24 mouse cellular contexts compared by ENCODE assay signal in genomic region chr13:6009671-6010070, GRCm38 (mm10).
DNase-seq lines count a peak whose midpoint lies in the region; ATAC-seq and TF ChIP-seq lines count a peak whose summit lies in the region.
"Had no signal": no experiment of that assay in that cellular context is flagged by ENCODE, and none has a peak within 500 bp of the region (broad histone marks: within the 10 kb centered on the region; RNA-seq: fewer than 3 reads in every experiment).

No protein-coding gene starts in this region.

- H3K79me2 ChIP-seq in macrophage (ENCODE audit: inconsistent target), result no peaks in the 10 kb centered on the region

- H3K4me3 ChIP-seq in hindbrain, postnatal 0 days (ENCODE audit: low read length), result no peak overlapping the region
- H3K4me3 ChIP-seq in hindbrain, embryonic 10.5 days, result no peak overlapping the region
- no peak overlapping the region for H3K4me3 ChIP-seq in macrophage (ENCODE audit: inconsistent target)
- H3K4me3 ChIP-seq in forebrain, embryonic 15.5 days, result no peak overlapping the region
- H3K4me3 ChIP-seq: embryonic facial prominence, embryonic 15.5 days; heart, embryonic 13.5 days; hindbrain, embryonic 12.5 days; limb, embryonic 10.5 days; liver, embryonic 15.5 days; lung, embryonic 15.5 days; midbrain, embryonic 12.5 days had no signal

- TF ChIP-seq CTCF in hindbrain, postnatal 0 days (IDR thresholded peaks at IDR 0.05; ENCODE audit: low read depth), result no peak

- H3K4me1 ChIP-seq in hindbrain, postnatal 0 days (ENCODE audit: insufficient read depth, low read length), result no peaks in the 10 kb centered on the region
- no peaks in the 10 kb centered on the region for H3K4me1 ChIP-seq in hindbrain, embryonic 10.5 days (replicated peaks)
- 0 out of 2 replicates have a peak, but pooled peaks cover 4% of the 10 kb centered on the region for H3K4me1 ChIP-seq in forebrain, embryonic 15.5 days
- H3K4me1 ChIP-seq: embryonic facial prominence, embryonic 15.5 days; hindbrain, embryonic 12.5 days; limb, embryonic 10.5 days; liver, embryonic 15.5 days; lung, embryonic 15.5 days; midbrain, embryonic 12.5 days had no signal

- H3K9ac ChIP-seq in hindbrain, postnatal 0 days (replicated peaks; ENCODE audit: low read length), result no peak overlapping the region
- H3K9ac ChIP-seq in forebrain, embryonic 15.5 days (replicated peaks), result no peak overlapping the region
- H3K9ac ChIP-seq: embryonic facial prominence, embryonic 15.5 days; heart, embryonic 13.5 days; hindbrain, embryonic 12.5 days; liver, embryonic 15.5 days; lung, embryonic 15.5 days; midbrain, embryonic 12.5 days had no signal

- WGBS in hindbrain, postnatal 0 days, result 62% methylated on average over 1 of the region's 1 CpGs
- 86% methylated on average over 1 of the region's 1 CpGs for WGBS in hindbrain, embryonic 10.5 days
- WGBS in macrophage (ENCODE audit: missing documents), result 91% methylated on average over 1 of the region's 1 CpGs
- 54% methylated on average over 1 of the region's 1 CpGs for WGBS in forebrain, embryonic 15.5 days

- 0 out of 2 replicates have a peak, but pooled peaks have one; percentile 15 for ATAC-seq in hindbrain, postnatal 0 days
- no peak for ATAC-seq in forebrain, embryonic 15.5 days (replicated peaks)
- ATAC-seq: activated CD4-positive, CD25-positive, alpha-beta regulatory T cell, adult 4 months had no signal

- H3K36me3 ChIP-seq in hindbrain, postnatal 0 days (ENCODE audit: insufficient read depth, low read length), result no peaks in the 10 kb centered on the region
- no peaks in the 10 kb centered on the region for H3K36me3 ChIP-seq in hindbrain, embryonic 10.5 days
- no peaks in the 10 kb centered on the region for H3K36me3 ChIP-seq in macrophage (ENCODE audit: inconsistent target)
- no peaks in the 10 kb centered on the region for H3K36me3 ChIP-seq in forebrain, embryonic 15.5 days
- H3K36me3 ChIP-seq: embryonic facial prominence, embryonic 15.5 days; heart, embryonic 13.5 days; hindbrain, embryonic 12.5 days; limb, embryonic 10.5 days; liver, embryonic 15.5 days; lung, embryonic 15.5 days; midbrain, embryonic 12.5 days had no signal

- no peak overlapping the region for H3K4me2 ChIP-seq in hindbrain, postnatal 0 days (ENCODE audit: low read depth, low read length)
- no peak overlapping the region for H3K4me2 ChIP-seq in forebrain, embryonic 15.5 days (replicated peaks)
- H3K4me2 ChIP-seq: embryonic facial prominence, embryonic 15.5 days; heart, embryonic 13.5 days; hindbrain, embryonic 12.5 days; liver, embryonic 15.5 days; lung, embryonic 15.5 days; midbrain, embryonic 12.5 days had no signal

- no peak overlapping the region for H3K27ac ChIP-seq in hindbrain, postnatal 0 days
- H3K27ac ChIP-seq in hindbrain, embryonic 10.5 days, result no peak overlapping the region
- H3K27ac ChIP-seq in macrophage, result 0 out of 2 replicates have a peak overlapping the region, but pooled peaks have one; percentile 7
- no peak overlapping the region for H3K27ac ChIP-seq in forebrain, embryonic 15.5 days (replicated peaks)
- H3K27ac ChIP-seq: embryonic facial prominence, embryonic 15.5 days; heart, embryonic 13.5 days; hindbrain, embryonic 12.5 days; kidney, postnatal 0 days; limb, embryonic 10.5 days; liver, embryonic 15.5 days; lung, embryonic 15.5 days; midbrain, embryonic 12.5 days had no signal

- DNase-seq in hindbrain, postnatal 0 days (ENCODE audit: low spot score), result no peak
- no peak for DNase-seq in hindbrain, embryonic 10.5 days (ENCODE audit: low spot score)
- peak; percentile 66 for DNase-seq in MN1 (ENCODE audit: low spot score)
- DNase-seq in layer of hippocampus, postnatal 36 days, result no peak
- no peak for DNase-seq in heart, adult 8-10 months (ENCODE audit: low spot score)
- DNase-seq: adrenal gland, postnatal 10 days; cerebellum, adult 9-10 months; heart, adult 18-20 months; heart, postnatal 14 days; kidney, adult 11 months; liver; spleen, adult 18-20 months; thymus, postnatal 14 days had no signal

- no peaks in the 10 kb centered on the region for H3K9me3 ChIP-seq in hindbrain, postnatal 0 days (ENCODE audit: low read length)
- no peaks in the 10 kb centered on the region for H3K9me3 ChIP-seq in hindbrain, embryonic 10.5 days
- H3K9me3 ChIP-seq in forebrain, embryonic 15.5 days, result no peaks in the 10 kb centered on the region
- H3K9me3 ChIP-seq: embryonic facial prominence, embryonic 15.5 days; heart, embryonic 13.5 days; hindbrain, embryonic 12.5 days; limb, embryonic 10.5 days; liver, embryonic 15.5 days; lung, embryonic 15.5 days; midbrain, embryonic 12.5 days had no signal

- H3K27me3 ChIP-seq in hindbrain, postnatal 0 days (ENCODE audit: insufficient read depth, low read length), result no peaks in the 10 kb centered on the region
- no peaks in the 10 kb centered on the region for H3K27me3 ChIP-seq in hindbrain, embryonic 10.5 days (ENCODE audit: insufficient read depth, poor library complexity, severe bottlenecking)
- no peaks in the 10 kb centered on the region for H3K27me3 ChIP-seq in forebrain, embryonic 15.5 days
- H3K27me3 ChIP-seq: embryonic facial prominence, embryonic 15.5 days; heart, embryonic 13.5 days; hindbrain, embryonic 12.5 days; liver, embryonic 15.5 days; lung, embryonic 15.5 days; midbrain, embryonic 12.5 days had no signal
